Mouse (Mus musculus): ENCODE measurements around the gene Mrpl34. TPM values are rescaled to one million over a fixed set of nuclear protein-coding genes. Genes with fewer than 3 reads are reported as not detected.
"Not testable (repeated sequence)": the region's sequence is repeated elsewhere in the genome, so short reads cannot be mapped to it uniquely, and the experiment has no call there.

The Mrpl34 gene
- 165 and 186 TPM in 2 replicates for polyA plus RNA-seq (2015; fragmentation: Nextera tagmentation; extraction: Ambion mirVana)

- Histone ChIP-seq H3K27ac (replicated peaks) (peak within 1 kb of the TSS; percentile 94), H3K36me3 (peaks cover 32% of the 10 kb centered on the region), H3K9ac (peak within 1 kb of the TSS; percentile 88), H3K4me3 (peak within 1 kb of the TSS; percentile 69), H3K27me3 (replicated peaks) (peaks cover 17% of the 10 kb centered on the region), H3K4me2 (peak within 1 kb of the TSS; percentile 95), H3K9me3 (no peaks in the 10 kb centered on the region), H3K4me1 (peaks cover 43% of the 10 kb centered on the region)
- peak; percentile 70 for ATAC-seq (ENCODE audit: extremely low read depth, insufficient number of reproducible peaks, low FRiP score, low TSS enrichment)
- WGBS = under 1% methylated on average over 59 of the region's 59 CpGs
Measured at GRCm38 (mm10) chr8:71464513-71465500, at the start of gene Mrpl34. Gene Mrpl34, plus strand, starts transcription at chr8:71464959.

- no peaks in the 10 kb centered on the region for H3K4me1 ChIP-seq
- 0 out of 2 replicates have a peak, but pooled peaks cover 10% of the 10 kb centered on the region for H3K27me3 ChIP-seq (replicated peaks)
- H3K9me3 ChIP-seq = 0 out of 2 replicates have a peak, but pooled peaks cover 4% of the 10 kb centered on the region
- no peak overlapping the region for H3K4me2 ChIP-seq
- ATAC-seq (ENCODE audit: extremely low read depth, insufficient number of reproducible peaks, low FRiP score, low TSS enrichment) = no peak
- H3K36me3 ChIP-seq = no peaks in the 10 kb centered on the region
- H3K9ac ChIP-seq = no peak overlapping the region
- no peak overlapping the region for H3K4me3 ChIP-seq
- H3K27ac ChIP-seq (replicated peaks) = no peak overlapping the region
Measured at GRCm38 (mm10) chr8:71422121-71422520, 42.6 kb upstream of the Mrpl34 start.

GRCm38 (mm10) chr8:71432935-71433334 lies 31.8 kb upstream of the Mrpl34 start:
- 60% methylated on average over 1 of the region's 1 CpGs for WGBS
- not testable (repeated sequence) for H3K4me1 ChIP-seq; H3K36me3 ChIP-seq; H3K27ac ChIP-seq (replicated peaks); ATAC-seq (ENCODE audit: extremely low read depth, insufficient number of reproducible peaks, low FRiP score, low TSS enrichment); H3K9me3 ChIP-seq; H3K4me3 ChIP-seq; H3K9ac ChIP-seq; H3K4me2 ChIP-seq
- peaks cover 13% of the 10 kb centered on the region; the same call in 1 of the 2 replicates for H3K27me3 ChIP-seq (replicated peaks)

DNA sequence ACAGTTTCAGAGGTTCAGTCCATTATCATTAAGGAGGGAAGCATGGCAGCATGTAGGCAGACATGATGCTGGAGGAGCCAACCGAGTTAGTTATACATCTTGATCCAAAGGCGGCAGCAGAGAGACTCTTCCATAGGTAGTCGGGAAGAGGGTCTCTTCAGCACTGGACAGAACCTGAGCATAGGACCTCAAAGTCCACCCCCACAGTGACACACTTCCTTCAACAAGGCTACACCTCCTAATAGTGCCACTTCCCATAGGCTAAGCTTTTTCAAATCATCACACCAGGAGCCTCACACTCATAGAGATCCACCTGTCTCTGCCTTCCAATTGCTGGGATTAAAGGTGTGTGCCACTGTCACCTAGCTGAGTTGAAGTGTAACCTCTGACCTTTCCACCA lies 27.7 kb upstream of the Mrpl34 start:
- H3K4me3 ChIP-seq = no peak overlapping the region
- no peaks in the 10 kb centered on the region for H3K36me3 ChIP-seq
- 39% methylated on average over 3 of the region's 3 CpGs for WGBS
- no peak overlapping the region for H3K9ac ChIP-seq
- ATAC-seq (ENCODE audit: extremely low read depth, insufficient number of reproducible peaks, low FRiP score, low TSS enrichment) = no peak
- peaks cover 13% of the 10 kb centered on the region for H3K27me3 ChIP-seq (replicated peaks)
- no peak overlapping the region for H3K27ac ChIP-seq (replicated peaks)
- peaks cover 3% of the 10 kb centered on the region; the same call in 1 of the 2 replicates for H3K9me3 ChIP-seq
- H3K4me1 ChIP-seq = no peaks in the 10 kb centered on the region
- H3K4me2 ChIP-seq = no peak overlapping the region

- H3K9me3 ChIP-seq = no peaks in the 10 kb centered on the region
- no peak overlapping the region for H3K4me3 ChIP-seq
- no peak overlapping the region for H3K27ac ChIP-seq (replicated peaks)
- WGBS = under 1% methylated on average over 7 of the region's 7 CpGs
- ATAC-seq (ENCODE audit: extremely low read depth, insufficient number of reproducible peaks, low FRiP score, low TSS enrichment) = no peak
- H3K4me1 ChIP-seq = no peaks in the 10 kb centered on the region
- H3K36me3 ChIP-seq = no peaks in the 10 kb centered on the region
- peaks cover 45% of the 10 kb centered on the region for H3K27me3 ChIP-seq (replicated peaks)
- H3K9ac ChIP-seq = no peak overlapping the region
- H3K4me2 ChIP-seq = no peak overlapping the region
Measured at GRCm38 (mm10) chr8:71441404-71441803, 23.4 kb upstream of the Mrpl34 start.

DNA sequence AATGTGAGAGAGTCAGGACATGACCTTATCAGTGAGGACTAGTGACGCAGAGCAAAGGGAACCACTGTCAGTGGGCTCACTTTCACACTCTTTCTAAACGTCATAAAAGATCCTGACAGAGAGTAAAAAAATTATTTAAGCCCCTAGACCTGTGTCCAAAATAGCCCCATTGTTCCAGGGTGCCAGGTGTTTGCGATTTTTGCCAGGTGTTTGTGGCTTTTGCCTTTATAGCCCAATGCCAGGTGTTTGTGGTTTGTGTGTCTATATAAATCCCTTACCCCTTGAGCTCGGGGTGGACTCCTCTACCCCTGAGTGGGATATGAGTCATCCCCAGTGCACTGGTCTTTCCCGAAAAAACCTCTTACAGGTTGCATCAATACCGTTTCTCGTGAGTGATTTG lies 19.7 kb upstream of the Mrpl34 start:
- ATAC-seq (ENCODE audit: extremely low read depth, insufficient number of reproducible peaks, low FRiP score, low TSS enrichment) = no peak
- Histone ChIP-seq H3K27ac (replicated peaks) (no peak overlapping the region), H3K27me3 (replicated peaks) (peaks cover 36% of the 10 kb centered on the region), H3K4me3 (no peak overlapping the region), H3K4me1 (no peaks in the 10 kb centered on the region), H3K36me3 (no peaks in the 10 kb centered on the region), H3K4me2 (no peak overlapping the region), H3K9me3 (no peaks in the 10 kb centered on the region), H3K9ac (no peak overlapping the region)
- 72% methylated on average over 7 of the region's 7 CpGs for WGBS

- Histone ChIP-seq H3K4me3 (no peak overlapping the region), H3K9ac (no peak overlapping the region), H3K4me2 (no peak overlapping the region), H3K9me3 (no peaks in the 10 kb centered on the region), H3K27me3 (replicated peaks) (peaks cover 12% of the 10 kb centered on the region), H3K4me1 (no peaks in the 10 kb centered on the region), H3K27ac (replicated peaks) (no peak overlapping the region), H3K36me3 (no peaks in the 10 kb centered on the region)
- 54% methylated on average over 4 of the region's 4 CpGs for WGBS
- no peak for ATAC-seq (ENCODE audit: extremely low read depth, insufficient number of reproducible peaks, low FRiP score, low TSS enrichment)
Measured at GRCm38 (mm10) chr8:71451337-71451736, 13.4 kb upstream of the Mrpl34 start.

DNA sequence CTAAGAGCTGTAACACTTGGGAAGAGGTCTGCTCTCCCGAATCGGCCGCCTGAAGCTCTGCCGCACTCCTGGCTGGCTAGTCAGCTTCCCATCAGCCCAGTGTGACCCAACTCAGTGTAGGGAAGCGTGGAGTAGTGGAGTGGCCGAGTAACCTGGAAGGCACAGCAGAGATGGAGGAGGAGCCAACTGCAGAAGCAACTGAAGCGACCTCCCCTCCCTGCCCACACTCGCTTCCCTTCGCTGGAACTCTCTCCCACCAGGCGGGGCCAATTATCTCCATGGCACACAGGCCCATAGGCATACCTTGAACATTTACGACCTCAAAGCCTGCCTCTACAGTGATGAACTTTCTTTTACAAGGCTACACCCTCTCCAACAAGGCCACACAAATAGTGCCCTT lies 13.0 kb upstream of the Mrpl34 start:
- Histone ChIP-seq H3K27ac (replicated peaks) (no peak overlapping the region), H3K9ac (no peak overlapping the region), H3K36me3 (peaks cover 2% of the 10 kb centered on the region), H3K9me3 (no peaks in the 10 kb centered on the region), H3K27me3 (replicated peaks) (peaks cover 12% of the 10 kb centered on the region), H3K4me3 (no peak overlapping the region), H3K4me1 (0 out of 2 replicates have a peak, but pooled peaks cover under 1% of the 10 kb centered on the region), H3K4me2 (no peak overlapping the region)
- 49% methylated on average over 11 of the region's 11 CpGs for WGBS
- no peak for ATAC-seq (ENCODE audit: extremely low read depth, insufficient number of reproducible peaks, low FRiP score, low TSS enrichment)

DNA sequence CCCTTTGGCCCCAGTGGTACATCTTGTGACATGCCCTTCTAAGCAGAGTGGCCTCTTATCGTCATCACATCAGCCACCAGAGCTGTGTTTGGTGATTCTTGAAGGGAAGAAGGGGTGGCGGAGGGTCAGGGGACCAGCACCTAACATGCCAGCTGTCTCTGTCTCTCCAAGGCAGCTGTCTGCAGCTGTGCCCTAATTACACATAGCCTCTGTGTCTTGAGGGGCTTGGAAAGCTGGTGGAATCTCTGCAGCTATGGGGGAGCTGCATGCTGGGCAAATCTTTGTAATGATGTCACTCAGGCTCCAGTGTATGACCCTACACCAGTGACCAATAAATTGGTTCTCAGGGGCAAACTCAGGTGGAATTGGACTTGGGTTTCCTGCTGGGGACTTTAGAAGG lies 12.1 kb upstream of the Mrpl34 start:
- Histone ChIP-seq H3K9me3 (no peaks in the 10 kb centered on the region), H3K27ac (replicated peaks) (no peak overlapping the region), H3K9ac (no peak overlapping the region), H3K36me3 (peaks cover 11% of the 10 kb centered on the region), H3K4me2 (no peak overlapping the region), H3K4me1 (0 out of 2 replicates have a peak, but pooled peaks cover 4% of the 10 kb centered on the region), H3K27me3 (replicated peaks) (peaks cover 12% of the 10 kb centered on the region), H3K4me3 (no peak overlapping the region)
- 72% methylated on average over 2 of the region's 2 CpGs for WGBS
- ATAC-seq (ENCODE audit: extremely low read depth, insufficient number of reproducible peaks, low FRiP score, low TSS enrichment) = no peak

DNA sequence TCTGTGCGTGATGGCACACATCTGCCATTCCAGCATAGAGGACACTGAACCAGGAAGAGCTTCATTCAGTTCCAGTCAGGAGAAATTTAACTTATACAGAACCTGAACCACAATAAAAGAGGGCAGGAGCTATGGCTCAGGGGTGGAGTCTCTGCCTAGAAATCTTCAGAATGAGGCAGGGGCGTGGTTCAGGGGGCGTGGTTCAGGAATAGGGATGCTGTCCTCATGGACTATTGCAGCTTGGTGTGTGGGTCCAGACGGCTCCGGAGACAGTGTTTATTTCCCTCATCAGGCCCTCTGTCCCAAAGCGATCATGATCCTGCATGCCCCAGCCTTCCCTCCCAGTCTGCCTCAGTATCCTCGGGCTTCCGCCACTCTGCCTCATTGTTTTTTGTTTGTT lies 10.1 kb upstream of the Mrpl34 start:
- Histone ChIP-seq H3K9ac (no peak overlapping the region), H3K4me2 (no peak overlapping the region), H3K36me3 (peaks cover 30% of the 10 kb centered on the region), H3K4me3 (no peak overlapping the region), H3K27me3 (replicated peaks) (peaks cover 12% of the 10 kb centered on the region; the same call in 1 of the 2 replicates), H3K27ac (replicated peaks) (no peak overlapping the region), H3K9me3 (no peaks in the 10 kb centered on the region), H3K4me1 (0 out of 2 replicates have a peak, but pooled peaks cover 4% of the 10 kb centered on the region)
- ATAC-seq (ENCODE audit: extremely low read depth, insufficient number of reproducible peaks, low FRiP score, low TSS enrichment) = no peak
- WGBS = 73% methylated on average over 8 of the region's 8 CpGs

DNA sequence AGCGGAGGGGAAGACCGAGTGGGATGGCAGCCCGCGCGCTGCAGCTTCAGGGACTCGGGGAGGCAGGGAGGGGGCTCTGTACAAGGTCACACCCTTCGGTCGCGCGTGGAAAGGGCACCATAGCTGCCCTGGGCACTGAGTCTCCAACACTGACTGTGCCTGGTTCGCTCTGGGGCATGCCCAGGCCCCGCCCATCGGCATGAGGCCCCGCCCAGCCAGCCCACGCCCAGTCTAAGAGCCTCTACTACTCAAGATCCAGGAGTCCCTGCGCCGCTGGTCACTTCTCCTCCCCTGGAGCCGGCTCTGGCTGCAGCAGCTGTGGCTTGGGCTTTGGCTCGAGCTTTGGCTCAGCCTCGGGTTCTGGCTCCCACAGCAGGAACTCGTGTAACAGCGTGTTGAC lies 7.9 kb upstream of the Mrpl34 start:
- Histone ChIP-seq H3K4me2 (no peak overlapping the region), H3K9me3 (no peaks in the 10 kb centered on the region), H3K36me3 (peaks cover 51% of the 10 kb centered on the region), H3K9ac (no peak overlapping the region), H3K27ac (replicated peaks) (no peak overlapping the region), H3K4me3 (no peak overlapping the region), H3K27me3 (replicated peaks) (peaks cover 22% of the 10 kb centered on the region), H3K4me1 (peaks cover 8% of the 10 kb centered on the region; the same call in 1 of the 2 replicates)
- peak; percentile 17; the same call in 1 of the 2 replicates for ATAC-seq (ENCODE audit: extremely low read depth, insufficient number of reproducible peaks, low FRiP score, low TSS enrichment)
- WGBS = 32% methylated on average over 22 of the region's 22 CpGs

All from heart, embryonic 13.5 days (tissue).